Mouse (Mus musculus): ENCODE data around the gene Hunk.

GRCm38 (mm10) chr16:90538926-90539325 lies 153.1 kb downstream of the Hunk start:
- TF ChIP-seq CTCF (conservative IDR thresholded peaks at IDR 0.05; ENCODE audit: low read length), result no peak
- TF ChIP-seq NANOG (IDR thresholded peaks at IDR 0.05; ENCODE audit: borderline replicate concordance, low read length), result no peak
- no peak for TF ChIP-seq POU5F1 (IDR thresholded peaks at IDR 0.05; ENCODE audit: borderline replicate concordance, low read length)

All from E14TG2a.4 (cell line).